Mouse (Mus musculus) layer of hippocampus, adult 2 months (tissue): ENCODE measurements at regions not wholly inside any gene's neighbourhood (a gene's known extent, or its start where the extent isn't known, plus 50 kb on each side); places are given as distances from the start of the nearest gene placed in this dataset.

Experiments used
- DNase-seq, 2 experiments: peaks; one replicate each; pipeline ENCODE4 v3.0.0; 2022; ENCODE audit warnings: low spot score in 2 of 2
- H3K27ac ChIP-seq: fragments of 200-600 bp; 2 replicates; pipeline ENCODE4 v1.8.1; 2022
- H3K4me3 ChIP-seq: fragments of 200-600 bp; 2 replicates; pipeline ENCODE4 v1.8.1; 2022; ENCODE audit warnings: mild to moderate bottlenecking
- CTCF ChIP-seq: fragments of 200-600 bp; conservative IDR thresholded peaks from 2 replicates; pipeline ENCODE4 v1.8.1; 2022; ENCODE audit warnings: antibody characterized with exemption, mild to moderate bottlenecking, moderate library complexity

DNA sequence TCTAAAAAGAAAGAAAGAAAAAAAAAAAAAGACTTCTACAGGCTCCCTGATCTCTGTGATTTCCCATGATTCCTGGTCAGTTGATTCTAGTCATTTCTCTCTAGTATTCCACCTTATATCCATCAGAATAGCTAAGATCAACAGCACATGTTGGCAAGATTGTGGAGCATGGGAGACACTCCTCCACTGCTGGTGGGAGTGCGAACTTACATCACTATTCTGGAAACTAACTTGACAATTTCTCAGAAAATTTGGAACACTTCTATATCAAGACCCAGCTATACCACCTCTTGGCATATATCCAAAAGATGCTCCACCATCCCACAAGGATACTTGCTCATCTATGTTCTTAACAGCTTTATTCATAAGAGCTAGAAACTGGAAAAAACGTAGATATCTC, 3266.0 kb upstream of the Lrrc6 start:
- no peak overlapping the region for H3K27ac ChIP-seq
- DNase-seq: no peak
- TF ChIP-seq CTCF: no peak

GRCm38 (mm10) chr15:69752616-69753015, 3251.9 kb upstream of the Lrrc6 start:
- no peak overlapping the region for H3K27ac ChIP-seq
- no peak for TF ChIP-seq CTCF
- no peak overlapping the region for H3K4me3 ChIP-seq
- no peak for DNase-seq

More for the DNA sequence above, 3266.0 kb upstream of the Lrrc6 start:
- H3K4me3 ChIP-seq: no peak overlapping the region

DNA sequence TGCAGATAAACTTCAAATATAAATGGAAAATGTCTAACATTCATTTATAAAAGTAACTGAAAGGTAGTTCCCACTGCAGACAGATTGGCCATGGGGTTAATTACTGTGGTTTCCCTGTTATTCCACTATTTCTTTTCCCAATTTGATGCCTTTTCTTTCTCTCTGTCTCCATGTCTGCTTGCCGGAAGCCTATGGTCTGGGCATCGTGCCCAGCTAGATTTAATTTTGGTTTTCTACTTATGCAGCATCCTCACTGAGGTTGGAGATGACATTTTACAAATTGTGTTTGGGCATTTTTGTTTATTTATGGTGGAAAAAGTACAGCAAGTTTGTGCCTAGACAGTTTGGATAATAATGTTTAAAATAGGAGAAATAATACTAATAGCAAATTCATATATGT, 3214.0 kb upstream of the Lrrc6 start:
- Histone ChIP-seq H3K27ac (no peak overlapping the region), H3K4me3 (no peak overlapping the region)
- DNase-seq: peak; percentile 31 to 44
- TF ChIP-seq CTCF: no peak

GRCm38 (mm10) chr15:69713900-69714299, 3213.2 kb upstream of the Lrrc6 start:
- TF ChIP-seq CTCF: no peak
- no peak overlapping the region for H3K27ac ChIP-seq
- DNase-seq: no peak
- no peak overlapping the region for H3K4me3 ChIP-seq

DNA sequence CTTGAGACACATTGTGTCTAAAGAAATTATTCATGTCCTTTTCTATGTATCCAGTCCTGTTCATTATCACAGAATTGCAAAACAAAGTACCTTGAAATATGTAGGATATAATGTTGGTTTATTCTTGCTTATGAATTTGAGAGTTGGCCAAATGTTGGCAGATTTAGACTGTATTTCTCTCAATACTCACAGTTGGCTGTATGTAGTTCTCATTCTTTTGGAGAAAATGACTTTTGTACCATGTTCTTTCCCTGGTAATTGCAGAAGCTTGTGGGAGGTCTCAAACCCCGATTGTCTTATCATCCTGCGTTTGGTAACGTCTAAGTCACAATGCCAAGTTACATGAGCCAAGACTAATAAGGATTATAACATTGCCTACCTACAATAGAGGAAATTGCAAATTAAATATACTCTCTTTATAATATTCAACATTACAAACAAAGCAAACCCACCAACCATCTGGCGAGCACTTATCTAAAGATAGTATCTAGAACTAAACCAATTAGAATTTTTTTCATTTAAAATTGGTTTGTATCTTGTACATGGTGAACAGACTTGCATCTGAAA, 3195.0 kb upstream of the Lrrc6 start:
- peak; percentile 25 to 70 for DNase-seq
- TF ChIP-seq CTCF: no peak
- no peak overlapping the region for H3K4me3 ChIP-seq
- H3K27ac ChIP-seq: peak overlapping the region; percentile 59

DNA sequence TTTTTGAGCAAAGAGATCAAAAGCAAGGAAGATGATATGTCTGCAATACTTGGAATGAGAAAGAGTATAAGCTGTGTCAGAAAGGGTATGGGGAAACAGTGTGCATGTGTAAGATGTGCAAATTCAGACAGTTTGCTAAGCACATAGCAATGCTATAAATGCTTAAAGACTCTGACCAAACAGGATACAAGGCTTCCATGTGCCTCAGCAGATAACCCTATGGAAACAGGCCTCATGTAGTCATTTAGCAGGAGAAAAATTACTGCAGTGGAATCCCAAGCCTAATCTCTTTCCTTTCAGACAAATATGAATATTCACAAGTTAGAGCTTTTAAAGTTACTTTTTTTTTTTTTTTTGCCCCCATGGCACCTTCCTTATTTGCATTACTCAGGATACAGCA, 3189.8 kb upstream of the Lrrc6 start:
- no peak overlapping the region for H3K4me3 ChIP-seq
- H3K27ac ChIP-seq: no peak overlapping the region
- no peak for DNase-seq
- TF ChIP-seq CTCF: no peak
